In genomic region chr19:53830407-53831163, GRCm38 (mm10) we compare ENCODE assay signal across 9 mouse cellular contexts.
DNase-seq lines count a peak whose midpoint lies in the region; ATAC-seq and TF ChIP-seq lines count a peak whose summit lies in the region.
"Had no signal": no experiment of that assay in that cellular context is flagged by ENCODE, and none has a peak within 500 bp of the region (broad histone marks: within the 10 kb centered on the region; RNA-seq: fewer than 3 reads in every experiment).

No protein-coding gene starts in this region.

- DNase-seq in liver, adult 2 months (ENCODE audit: extremely low read depth, low read depth, low spot score) = peak; percentile 22
- no peak for DNase-seq in liver
- DNase-seq in gastrocnemius, postnatal 14 days = peak; percentile 50
- peak; percentile 58 for DNase-seq in hindbrain, postnatal 0 days (ENCODE audit: low spot score)
- DNase-seq in lung, embryonic 14.5 days = peak; percentile 59
- DNase-seq in layer of hippocampus, adult 9-11 months = no peak
- no peak for DNase-seq in thymus, postnatal 36 days

- no peak overlapping the region for H3K4me2 ChIP-seq in hindbrain, postnatal 0 days (ENCODE audit: low read depth, low read length)
- 0 out of 2 replicates have a peak overlapping the region, but pooled peaks have one; percentile 10 for H3K4me2 ChIP-seq in lung, embryonic 14.5 days
- no peak overlapping the region for H3K4me2 ChIP-seq in stomach, embryonic 15.5 days

- intact Hi-C loops in gastrocnemius, postnatal 14 days (cut with DNase I; ENCODE audit: low total_unique reads) = no loop called here

- H3K36me3 ChIP-seq in liver, adult 2 months (ENCODE audit: control insufficient read depth, insufficient read depth, low read length) = no peaks in the 10 kb centered on the region
- H3K36me3 ChIP-seq in hindbrain, postnatal 0 days (ENCODE audit: insufficient read depth, low read length) = no peaks in the 10 kb centered on the region
- H3K36me3 ChIP-seq in lung, embryonic 14.5 days (ENCODE audit: insufficient read depth) = no peaks in the 10 kb centered on the region
- H3K36me3 ChIP-seq in stomach, embryonic 15.5 days = no peaks in the 10 kb centered on the region

- no peak overlapping the region for H3K27ac ChIP-seq in liver, adult 2 months (replicated peaks; ENCODE audit: insufficient read depth, low read depth, low read length)
- 0 out of 2 replicates have a peak overlapping the region, but pooled peaks have one; percentile 5 for H3K27ac ChIP-seq in hindbrain, postnatal 0 days
- H3K27ac ChIP-seq in lung, embryonic 14.5 days (ENCODE audit: low read depth) = peak overlapping the region; percentile 50; the same call in 1 of the 2 replicates
- H3K27ac ChIP-seq in stomach, embryonic 15.5 days = peak overlapping the region; percentile 51

- H3K4me3 ChIP-seq in liver, adult 2 months (ENCODE audit: insufficient read depth, low read depth, low read length) = no peak overlapping the region
- H3K4me3 ChIP-seq in hindbrain, postnatal 0 days (ENCODE audit: low read length) = no peak overlapping the region
- no peak overlapping the region for H3K4me3 ChIP-seq in lung, embryonic 14.5 days (ENCODE audit: low read depth, low read length)
- H3K4me3 ChIP-seq in stomach, embryonic 15.5 days (replicated peaks) = no peak overlapping the region

- no peak for TF ChIP-seq POLR2A in liver, adult 2 months (IDR thresholded peaks at IDR 0.05; ENCODE audit: extremely low read depth, insufficient read depth, low read length)

- 17% methylated on average over 8 of the region's 8 CpGs for WGBS in liver, adult 2 months
- WGBS in hindbrain, postnatal 0 days = 8% methylated on average over 8 of the region's 8 CpGs
- 9% methylated on average over 8 of the region's 8 CpGs for WGBS in lung, embryonic 14.5 days
- 10% methylated on average over 8 of the region's 8 CpGs for WGBS in stomach, embryonic 15.5 days

- no peak for TF ChIP-seq CTCF in liver, adult 2 months (IDR thresholded peaks at IDR 0.05; ENCODE audit: low read depth, low read length)
- TF ChIP-seq CTCF in hindbrain, postnatal 0 days (IDR thresholded peaks at IDR 0.05; ENCODE audit: low read depth) = no peak
- no peak for TF ChIP-seq CTCF in lung, embryonic 14.5 days (IDR thresholded peaks at IDR 0.05; ENCODE audit: low read depth)

- no peaks in the 10 kb centered on the region for H3K27me3 ChIP-seq in liver, adult 2 months (ENCODE audit: control insufficient read depth, insufficient read depth, low read length)
- no peaks in the 10 kb centered on the region for H3K27me3 ChIP-seq in hindbrain, postnatal 0 days (ENCODE audit: insufficient read depth, low read length)
- no peaks in the 10 kb centered on the region for H3K27me3 ChIP-seq in lung, embryonic 14.5 days (ENCODE audit: insufficient read depth, low read length)
- no peaks in the 10 kb centered on the region for H3K27me3 ChIP-seq in stomach, embryonic 15.5 days (replicated peaks)
- H3K27me3 ChIP-seq: CH12.LX had no signal

- H3K4me1 ChIP-seq in liver, adult 2 months (ENCODE audit: control insufficient read depth, insufficient read depth, low read length) = no peaks in the 10 kb centered on the region
- H3K4me1 ChIP-seq in hindbrain, postnatal 0 days (ENCODE audit: insufficient read depth, low read length) = 0 out of 2 replicates have a peak, but pooled peaks cover 7% of the 10 kb centered on the region
- peaks cover 9% of the 10 kb centered on the region for H3K4me1 ChIP-seq in lung, embryonic 14.5 days (ENCODE audit: insufficient read depth)
- peaks cover 11% of the 10 kb centered on the region for H3K4me1 ChIP-seq in stomach, embryonic 15.5 days

- no peak overlapping the region for H3K9ac ChIP-seq in liver, adult 2 months (ENCODE audit: low read depth, low read length)
- no peak overlapping the region for H3K9ac ChIP-seq in hindbrain, postnatal 0 days (replicated peaks; ENCODE audit: low read length)
- no peak overlapping the region for H3K9ac ChIP-seq in lung, embryonic 14.5 days
- no peak overlapping the region for H3K9ac ChIP-seq in stomach, embryonic 15.5 days

- no peaks in the 10 kb centered on the region for H3K79me2 ChIP-seq in liver, adult 2 months (ENCODE audit: control insufficient read depth, insufficient read depth, low read length)

- ATAC-seq in hindbrain, postnatal 0 days = peak; percentile 91
- peak; percentile 85 for ATAC-seq in lung, embryonic 14.5 days (ENCODE audit: insufficient read depth)
- ATAC-seq in stomach, embryonic 15.5 days (ENCODE audit: insufficient read depth, low FRiP score, low read depth) = peak; percentile 90

- no peaks in the 10 kb centered on the region for H3K9me3 ChIP-seq in hindbrain, postnatal 0 days (ENCODE audit: low read length)
- no peaks in the 10 kb centered on the region for H3K9me3 ChIP-seq in lung, embryonic 14.5 days (ENCODE audit: low read depth, low read length)
- H3K9me3 ChIP-seq in stomach, embryonic 15.5 days = no peaks in the 10 kb centered on the region

Comparison
In these comparisons a context has a peak if more than half of its experiments do, and no peak if none do; other contexts are left out.
1. DNase-seq: peak in liver, adult 2 months (single experiment), gastrocnemius, postnatal 14 days (single experiment), hindbrain, postnatal 0 days (single experiment) and lung, embryonic 14.5 days (single experiment); none in liver (single experiment), layer of hippocampus, adult 9-11 months (single experiment) and thymus, postnatal 36 days (0 of 2).
2. Peak in every context shown above with its lines, with median percentiles within 50 percentile points of each other: ATAC-seq.